Mouse (Mus musculus): ENCODE data around the gene Lipm. TPM values are rescaled to one million over a fixed set of nuclear protein-coding genes. Genes with fewer than 3 reads are reported as not detected.

Gene Lipm
- total RNA-seq (2021) = under 1 TPM; 0.23 to 0.35 TPM
- long read RNA-seq = 0 reads

GRCm38 (mm10) chr19:34100633-34101032, at the start of gene Lipm:
Lipm (plus strand) TSS chr19:34100933.
- no peak for DNase-seq (ENCODE audit: low spot score in 2 of 2)

- DNase-seq (ENCODE audit: low spot score in 2 of 2) = peak in 1 of 2 experiments; percentile 6
Observed at GRCm38 (mm10) chr19:34051502-34051901, 49.2 kb upstream of the Lipm start.

GRCm38 (mm10) chr19:34063547-34063946, 37.2 kb upstream of the Lipm start:
- no peak for DNase-seq (ENCODE audit: low spot score in 2 of 2)

GRCm38 (mm10) chr19:34064059-34064458, 36.7 kb upstream of the Lipm start:
- DNase-seq (ENCODE audit: low spot score in 2 of 2) = no peak

DNA sequence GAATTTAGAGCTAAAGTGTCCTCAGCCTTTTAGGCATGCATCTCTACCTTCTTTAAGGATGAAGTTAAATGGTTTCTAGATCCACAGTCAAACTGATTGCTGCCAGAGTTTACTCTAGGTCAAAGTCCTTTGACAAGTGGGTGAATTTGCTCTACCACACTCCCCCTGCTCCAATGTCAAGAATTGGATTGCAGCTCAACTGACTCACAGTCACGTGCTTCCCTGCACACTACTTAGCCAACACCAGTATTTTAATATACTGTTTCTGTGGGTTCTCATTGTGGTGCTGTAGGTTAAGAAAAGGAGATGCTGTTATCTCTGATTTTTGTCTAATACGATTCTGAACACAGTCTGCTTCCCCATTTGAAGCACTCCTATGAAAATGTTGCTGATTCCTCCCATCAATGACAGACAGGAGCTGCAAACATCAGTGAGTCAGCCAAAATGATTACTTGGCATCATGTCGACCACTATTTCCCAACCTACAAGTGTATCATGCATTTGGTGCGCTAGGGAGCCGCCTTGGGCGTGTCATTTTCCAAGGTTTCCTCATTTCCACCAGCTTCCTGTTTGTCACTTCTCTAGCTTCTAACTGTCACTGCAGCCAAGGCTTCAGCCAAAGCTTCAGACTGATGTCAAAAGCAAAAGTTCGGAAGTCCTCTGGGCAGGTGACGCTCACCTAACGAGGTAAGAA, 33.8 kb upstream of the Lipm start, which contains the start of gene Lipn:
Gene Lipn (plus strand): TSS at position 580 of the 694 bp plus-strand sequence.
- DNase-seq (ENCODE audit: low spot score in 2 of 2) = no peak

GRCm38 (mm10) chr19:34074239-34074638, 26.5 kb upstream of the Lipm start:
- DNase-seq (ENCODE audit: low spot score in 2 of 2) = no peak

GRCm38 (mm10) chr19:34078130-34078529, 22.6 kb upstream of the Lipm start:
- DNase-seq (ENCODE audit: low spot score in 2 of 2) = no peak

DNA sequence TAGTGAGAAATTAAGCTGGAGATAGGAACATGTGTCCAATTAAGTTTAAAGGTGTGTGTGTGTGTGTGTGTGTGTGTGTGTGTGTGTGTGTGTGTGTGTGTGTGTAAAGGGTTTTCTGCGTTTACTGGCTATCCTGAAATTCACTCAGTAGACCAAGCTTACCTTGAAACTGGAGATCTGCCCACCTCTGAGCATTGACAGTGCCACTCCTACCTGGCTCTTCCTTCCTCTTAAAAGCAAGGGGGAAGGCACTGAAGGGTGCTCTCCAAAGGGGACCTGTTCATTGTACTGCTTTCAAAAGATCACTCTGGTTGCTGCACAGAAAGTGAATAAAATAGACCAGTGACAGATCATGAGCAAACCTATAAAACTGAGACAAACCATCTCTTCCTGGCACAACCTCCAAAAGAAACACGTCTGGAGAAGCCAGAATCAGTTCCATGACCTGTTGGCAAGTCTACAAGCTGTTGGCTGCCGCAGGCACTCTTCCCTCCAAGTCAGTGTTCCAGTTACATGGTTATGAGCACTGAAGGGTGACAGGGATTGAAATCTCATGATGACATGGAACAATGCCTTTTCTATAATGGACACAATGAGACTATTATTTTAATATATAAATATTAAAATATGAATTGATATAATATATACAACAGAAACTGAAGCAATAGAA, 11.6 kb upstream of the Lipm start:
- no peak for DNase-seq (ENCODE audit: low spot score in 2 of 2)

- no peak for DNase-seq (ENCODE audit: low spot score in 2 of 2)
Observed at GRCm38 (mm10) chr19:34095381-34095780, 5.4 kb upstream of the Lipm start.

DNA sequence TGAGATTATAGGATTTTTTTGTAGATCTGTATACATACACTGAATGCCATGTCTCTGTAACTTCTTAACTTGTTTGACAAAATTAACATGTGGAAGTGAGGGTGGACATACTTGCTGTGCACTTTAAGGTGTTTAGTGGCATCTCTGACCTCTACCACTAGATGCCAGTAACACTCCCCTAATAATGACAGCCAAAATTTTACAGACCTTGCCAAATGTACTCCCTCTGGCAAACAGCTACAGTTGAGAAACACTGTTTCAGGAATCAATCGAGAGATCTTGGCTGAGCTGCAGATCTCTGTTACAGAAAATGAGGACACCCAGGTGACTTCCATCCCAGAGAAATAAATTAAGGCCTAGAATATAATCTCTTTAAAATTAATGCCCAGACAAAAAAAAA, 4.5 kb upstream of the Lipm start:
- DNase-seq (ENCODE audit: low spot score in 2 of 2) = no peak

DNA sequence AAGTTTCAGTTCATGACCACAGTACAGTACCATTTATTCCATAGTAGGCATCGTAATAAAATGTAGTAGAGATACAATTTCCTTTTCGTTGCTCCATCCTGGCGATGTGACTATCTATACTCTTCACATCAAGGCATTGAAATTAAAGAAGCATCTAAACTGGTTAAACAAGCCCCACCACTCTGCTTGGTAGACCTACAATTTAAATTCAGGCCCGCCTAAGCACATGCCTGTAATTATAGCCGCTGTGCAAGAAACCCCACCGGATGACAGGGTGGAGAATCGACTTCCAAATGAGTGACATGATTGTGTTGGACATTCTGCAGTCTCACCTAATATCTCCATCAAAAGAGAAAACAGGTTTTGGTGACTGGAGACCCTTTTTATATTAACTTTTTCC, 1.2 kb downstream of the Lipm start:
- DNase-seq (ENCODE audit: low spot score in 2 of 2) = no peak

DNA sequence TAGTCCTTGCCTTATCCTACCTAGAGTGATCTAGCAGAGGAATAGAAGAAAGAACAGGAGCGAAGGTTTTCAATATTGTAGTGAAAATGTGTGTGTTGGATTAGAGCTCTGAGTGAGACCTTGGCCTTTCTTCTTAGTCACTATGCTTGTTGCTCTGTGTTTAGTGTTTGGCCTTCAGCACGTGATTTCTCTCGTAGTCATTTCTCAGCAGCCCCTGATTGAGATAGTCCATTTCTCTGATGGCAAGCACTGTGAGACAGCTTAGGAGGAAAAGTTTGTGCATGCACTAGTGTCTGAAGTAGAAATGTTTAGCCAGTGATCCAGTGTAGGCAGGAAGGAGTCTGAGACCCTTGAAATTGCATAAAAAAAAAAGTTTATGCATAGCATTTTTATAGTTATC, 4.1 kb downstream of the Lipm start:
- no peak for DNase-seq (ENCODE audit: low spot score in 2 of 2)

GRCm38 (mm10) chr19:34119102-34119501, 18.4 kb downstream of the Lipm start:
- no peak for DNase-seq (ENCODE audit: low spot score in 2 of 2)

- DNase-seq (ENCODE audit: low spot score in 2 of 2) = no peak
Observed at GRCm38 (mm10) chr19:34119653-34120052, 18.9 kb downstream of the Lipm start.

DNA sequence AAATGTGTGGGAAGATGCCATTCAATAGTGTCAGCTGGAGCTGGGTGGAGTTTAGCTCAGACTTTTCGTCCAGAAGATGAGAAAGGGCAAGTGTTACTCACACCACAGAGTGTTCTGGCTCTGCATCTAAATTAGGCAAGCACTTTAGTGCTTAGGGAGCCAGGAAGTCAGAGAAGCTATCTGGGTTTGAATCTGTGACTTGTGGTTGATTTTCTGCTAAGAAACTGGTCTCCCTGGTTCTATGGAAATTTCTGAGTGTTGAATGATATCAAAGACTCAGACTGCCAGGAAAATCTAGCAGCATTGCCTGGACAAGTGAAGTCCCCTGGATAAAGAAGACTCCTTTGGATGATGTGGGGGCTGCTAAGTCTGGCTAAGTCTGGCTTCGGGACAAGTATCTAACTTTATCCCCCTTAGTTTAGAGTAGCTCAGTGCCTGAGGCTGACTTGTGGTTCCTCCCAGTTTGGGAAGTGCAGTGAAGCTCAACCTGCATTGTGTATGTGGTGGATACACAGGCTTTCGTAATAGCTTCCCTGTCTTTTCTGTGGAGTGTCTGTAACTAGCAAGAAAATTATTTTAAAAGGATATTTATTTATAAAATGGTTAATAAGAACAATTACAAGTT, 19.5 kb downstream of the Lipm start:
- DNase-seq (ENCODE audit: low spot score in 2 of 2) = no peak

DNA sequence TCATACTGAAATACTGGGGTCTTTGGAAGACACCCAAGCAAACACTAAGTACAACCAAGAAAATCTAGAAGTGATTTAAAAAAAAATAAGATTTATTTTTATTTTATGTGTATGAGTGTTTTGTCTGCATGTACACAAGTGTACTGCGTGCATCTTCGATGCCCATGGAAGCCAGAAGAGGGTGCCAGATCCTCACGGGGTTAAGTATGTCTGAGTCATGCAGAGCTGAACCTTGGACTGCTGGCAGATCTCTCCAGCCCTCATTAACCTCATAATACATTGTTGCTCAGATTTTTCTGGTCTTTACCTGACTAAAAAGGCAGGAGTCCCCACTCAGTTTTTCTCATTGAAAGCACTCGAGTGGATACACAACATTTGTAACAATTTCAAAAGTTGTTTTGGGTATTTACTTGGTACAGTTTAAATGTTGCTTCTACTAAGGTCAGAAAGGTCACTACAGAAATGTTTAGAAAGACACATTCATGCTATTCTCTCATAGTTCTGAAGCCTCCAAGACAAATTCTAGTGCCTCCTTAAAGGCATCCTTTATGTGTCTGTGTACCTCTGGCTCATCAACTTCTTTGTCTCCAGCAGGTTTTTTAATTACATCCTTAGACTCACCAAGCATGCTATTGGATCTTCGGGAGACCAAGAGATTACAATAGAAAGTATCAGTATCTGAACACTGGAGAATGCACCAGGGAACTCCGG, 38.1 kb downstream of the Lipm start:
- DNase-seq (ENCODE audit: low spot score in 2 of 2) = no peak

DNA sequence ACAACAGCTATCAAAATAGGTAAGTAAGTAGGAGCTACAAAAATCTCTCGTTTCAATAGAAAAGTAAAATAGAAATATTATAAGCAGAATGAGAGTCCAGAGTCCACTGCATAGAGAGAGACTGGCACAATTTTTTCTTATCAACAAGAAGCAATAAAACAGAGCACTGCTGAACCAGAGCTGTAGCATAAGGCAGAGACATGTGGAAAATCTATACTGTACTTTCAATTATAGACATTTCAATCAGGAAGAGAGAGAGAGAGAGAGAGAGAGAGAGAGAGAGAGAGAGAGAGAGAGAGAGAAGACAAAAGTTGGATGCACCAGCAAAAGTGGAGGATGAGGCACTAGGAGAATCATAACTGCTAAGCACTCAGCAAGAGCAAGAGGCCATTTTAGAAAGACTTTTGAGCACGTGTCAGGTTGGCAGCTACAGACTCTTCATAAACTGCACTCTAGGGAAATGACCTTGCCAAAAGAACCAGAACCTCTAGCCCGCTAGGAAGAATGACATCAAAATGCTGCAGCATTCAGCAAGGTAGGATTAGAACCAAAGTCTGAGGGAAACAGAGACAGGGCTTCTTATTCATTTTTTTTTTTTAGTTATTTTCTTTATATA, 38.8 kb downstream of the Lipm start:
- DNase-seq (ENCODE audit: low spot score in 2 of 2) = no peak

DNA sequence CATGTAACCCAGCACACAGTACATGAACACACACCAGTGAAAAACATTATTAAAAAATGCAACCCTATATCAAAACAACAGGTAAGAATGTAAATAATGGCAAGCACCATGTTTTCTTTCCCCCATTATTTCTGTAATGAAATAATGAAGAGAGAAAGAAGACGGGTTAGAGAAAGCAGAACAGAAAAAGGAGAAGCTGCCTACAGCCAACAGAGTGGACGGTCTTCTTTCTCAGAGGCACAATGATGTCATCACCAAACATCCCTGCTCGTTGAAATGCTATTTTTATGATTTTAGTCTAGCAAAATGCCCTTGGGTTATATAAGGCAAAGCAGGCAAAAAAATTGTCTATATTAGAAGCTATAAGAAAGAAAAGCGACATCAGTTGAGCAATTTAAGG, 47.7 kb downstream of the Lipm start:
- no peak for DNase-seq (ENCODE audit: low spot score in 2 of 2)

GRCm38 (mm10) chr19:34151909-34152308, 51.2 kb downstream of the Lipm start:
- DNase-seq (ENCODE audit: low spot score in 2 of 2) = peak in 1 of 2 experiments; percentile 28

- DNase-seq (ENCODE audit: low spot score in 2 of 2) = peak in 1 of 2 experiments; percentile 9
Observed at GRCm38 (mm10) chr19:34153263-34154144, 52.8 kb downstream of the Lipm start.

Data from layer of hippocampus, adult 18-20 months (tissue).